Mouse (Mus musculus): ENCODE measurements around the gene Frs3.

Gene Frs3

GRCm38 (mm10) chr17:47735553-47736100 is 46.8 kb downstream of the Frs3 start:
- 84% methylated on average over 14 of the region's 14 CpGs for WGBS

- under 1% methylated on average over 47 of the region's 47 CpGs for WGBS
Measured at GRCm38 (mm10) chr17:47736856-47737255, 48.0 kb downstream of the Frs3 start, which contains the start of gene Tfeb. Gene Tfeb (plus strand): TSS chr17:47737030.

- WGBS: under 1% methylated on average over 59 of the region's 60 CpGs
Measured at GRCm38 (mm10) chr17:47737271-47738065, 48.6 kb downstream of the Frs3 start.

- WGBS: 4% methylated on average over 61 of the region's 61 CpGs
Measured at GRCm38 (mm10) chr17:47738066-47738878, 49.4 kb downstream of the Frs3 start.

- 31% methylated on average over 20 of the region's 20 CpGs for WGBS
Measured at GRCm38 (mm10) chr17:47738879-47739798, 50.3 kb downstream of the Frs3 start.

GRCm38 (mm10) chr17:47740186-47740585 is 51.4 kb downstream of the Frs3 start:
- WGBS: 79% methylated on average over 2 of the region's 2 CpGs

- WGBS: 59% methylated on average over 16 of the region's 16 CpGs
Measured at GRCm38 (mm10) chr17:47742991-47743734, 54.3 kb downstream of the Frs3 start.

GRCm38 (mm10) chr17:47744086-47744485 is 55.3 kb downstream of the Frs3 start:
- 97% methylated on average over 14 of the region's 14 CpGs for WGBS

- WGBS: 87% methylated on average over 10 of the region's 10 CpGs
Measured at GRCm38 (mm10) chr17:47744746-47745368, 56.0 kb downstream of the Frs3 start.

- 68% methylated on average over 14 of the region's 14 CpGs for WGBS
Measured at GRCm38 (mm10) chr17:47748791-47749553, 60.1 kb downstream of the Frs3 start.

GRCm38 (mm10) chr17:47749626-47750025 is 60.8 kb downstream of the Frs3 start:
- 82% methylated on average over 3 of the region's 3 CpGs for WGBS

- 84% methylated on average over 6 of the region's 6 CpGs for WGBS
Measured at GRCm38 (mm10) chr17:47750101-47750500, 61.3 kb downstream of the Frs3 start.

GRCm38 (mm10) chr17:47751811-47752210 is 63.0 kb downstream of the Frs3 start:
- WGBS: 77% methylated on average over 5 of the region's 5 CpGs

- WGBS: 84% methylated on average over 8 of the region's 8 CpGs
Measured at GRCm38 (mm10) chr17:47753130-47753775, 64.4 kb downstream of the Frs3 start.

Data from cerebral cortex, adult 2 months (tissue).